Mouse (Mus musculus) left cerebral cortex, adult 6 months (tissue): ENCODE results near the gene Upk1b. TPM values are rescaled to one million over a fixed set of nuclear protein-coding genes. Genes with fewer than 3 reads are reported as not detected.

ENCODE experiments used
- long read RNA-seq, 2 experiments: library from polyadenylated mRNA; unstranded; transcript quantifications; one replicate each; pipeline ENCODE4 v2.0.0; 2019 to 2020
- polyA plus RNA-seq: library from polyadenylated mRNA; unstranded; fragments of <200 nt; fragmentation: Nextera tagmentation; gene quantifications from 2 replicates; pipeline ENCODE4 v1.2.3, GENCODE M21; 2021

Gene Upk1b
- 0.99 and 1.6 TPM in 2 replicates for polyA plus RNA-seq
- long read RNA-seq, experiment 1, transcript Upk1b-201 (8 exons, 1,894 nt) = major isoform, 9 of 11 reads
- long read RNA-seq, experiment 1, partial matches to known transcripts = 0 of 11 reads
- long read RNA-seq, experiment 1, other reads (novel, unspliced or antisense) = 2 of 11 reads
- long read RNA-seq, experiment 2, partial matches to known transcripts = 1 of 3 reads
- long read RNA-seq, experiment 2, other reads (novel, unspliced or antisense) = 1 of 3 reads

DNA sequence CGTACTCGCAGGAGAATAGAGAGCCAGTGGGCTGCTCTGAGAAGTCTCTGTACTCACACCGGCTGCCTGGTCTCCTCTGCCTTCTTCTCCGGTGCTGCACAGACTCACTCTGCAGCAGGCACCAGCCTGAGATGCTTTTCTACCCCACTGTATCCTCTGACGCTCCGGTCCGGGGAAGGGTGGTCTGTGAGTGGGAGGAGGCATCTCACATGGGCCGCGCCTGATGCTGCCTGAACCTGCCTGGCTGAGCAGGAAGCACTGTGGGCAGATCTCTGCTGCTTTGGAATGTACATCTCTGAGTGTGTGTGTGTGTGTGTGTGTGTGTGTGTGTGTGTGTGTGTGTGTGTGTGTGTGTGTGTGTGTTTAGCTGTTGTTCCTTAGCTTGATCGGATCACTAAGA, at the start of gene Upk1b:
Upk1b (minus strand) TSS at position 238 of the 400 bp plus-strand sequence.

DNA sequence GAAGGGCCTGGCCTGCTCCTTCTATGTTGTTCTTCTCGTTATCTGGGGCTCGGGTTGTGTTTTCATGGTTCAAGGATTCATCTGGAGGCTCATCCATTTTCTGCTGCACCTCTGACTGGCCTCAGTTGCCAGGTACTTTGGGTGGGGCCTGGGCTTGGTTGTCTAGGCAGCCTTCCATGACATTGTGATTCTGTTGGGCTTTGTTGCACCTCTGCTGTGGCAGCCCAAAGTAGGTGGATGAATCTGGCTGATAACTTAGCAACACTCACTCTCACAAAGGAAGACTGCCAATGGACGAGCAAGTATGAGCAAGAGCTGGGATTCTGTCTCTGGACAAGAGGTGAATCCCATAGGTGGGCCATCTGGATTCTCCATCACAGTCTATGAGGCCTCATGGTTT, 28.5 kb upstream of the Upk1b start, which contains the start of gene 4930435E12Rik:
4930435E12Rik (minus strand) TSS at position 101 of the 400 bp plus-strand sequence.

DNA sequence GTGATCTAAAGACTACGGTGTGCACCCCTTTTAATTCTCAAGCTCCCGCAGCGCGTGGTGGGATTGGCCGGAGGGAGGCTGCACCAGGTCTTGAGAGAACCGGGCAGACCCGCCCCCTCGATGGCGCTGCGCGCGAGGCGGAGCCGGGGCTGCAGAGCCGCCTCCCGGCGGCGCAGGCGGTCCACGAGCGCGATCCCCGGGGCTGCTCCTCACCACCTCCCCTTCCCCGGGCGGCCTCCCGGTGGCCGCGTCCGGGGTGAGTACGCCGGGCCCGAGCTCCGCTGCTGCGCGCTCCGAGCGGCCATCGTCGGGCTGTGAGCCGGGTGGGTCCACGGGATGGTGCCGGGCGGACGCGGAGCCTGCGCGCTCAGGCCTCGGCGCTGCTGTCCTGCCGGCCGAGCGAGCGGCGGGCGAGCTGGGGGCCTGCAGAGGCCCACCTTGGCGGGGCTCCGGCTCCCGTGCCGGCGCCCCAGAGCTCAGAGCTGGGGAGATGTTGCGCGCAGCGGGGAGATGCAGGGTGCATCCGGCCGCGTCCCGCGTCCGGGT, 57.9 kb downstream of the Upk1b start, which contains the start of gene B4galt4:
B4galt4 (plus strand) TSS at position 152 of the 546 bp plus-strand sequence.

Other genes with a start within 250 kb of the Upk1b start
- gene Tmem39a, start 241.6 kb downstream of the Upk1b start, polyA plus RNA-seq = 6.1 and 9.7 TPM in 2 replicates
- gene Arhgap31, start 87.1 kb downstream of the Upk1b start, polyA plus RNA-seq = 3.5 and 5.2 TPM in 2 replicates
- 16.6 and 18.8 TPM in 2 replicates for gene B4galt4, start 58.1 kb downstream of the Upk1b start, polyA plus RNA-seq
- not detected in 2 replicates for gene 4930435E12Rik, start 28.4 kb upstream of the Upk1b start, polyA plus RNA-seq
- gene Igsf11, start 92.3 kb upstream of the Upk1b start, polyA plus RNA-seq = 18.4 and 20.6 TPM in 2 replicates